Mouse (Mus musculus): Measurements from ENCODE around the gene Ifit1bl1.
A peak's percentile ranks its signal among the peaks of the same experiment; 100 is the strongest.
"Not testable (repeated sequence)": the region's sequence is repeated elsewhere in the genome, so short reads cannot be mapped to it uniquely, and the experiment has no call there.

Gene Ifit1bl1

GRCm38 (mm10) chr19:34587898-34588692 lies 13.7 kb downstream of the Ifit1bl1 start:
- not testable (repeated sequence) for DNase-seq (ENCODE audit: low spot score)

- DNase-seq (ENCODE audit: low spot score), result not testable (repeated sequence)
These were observed 15.9 kb downstream of the Ifit1bl1 start for GRCm38 (mm10) chr19:34585740-34586458.

GRCm38 (mm10) chr19:34583126-34583766 lies 18.5 kb downstream of the Ifit1bl1 start, which contains the start of gene Ifit3:
Gene Ifit3 (plus strand): TSS chr19:34583531.
- DNase-seq (ENCODE audit: low spot score), result not testable (repeated sequence)

GRCm38 (mm10) chr19:34582696-34583095 lies 19.1 kb downstream of the Ifit1bl1 start:
- DNase-seq (ENCODE audit: low spot score), result not testable (repeated sequence)

GRCm38 (mm10) chr19:34577121-34577520 lies 24.6 kb downstream of the Ifit1bl1 start:
- no peak for DNase-seq (ENCODE audit: low spot score)

GRCm38 (mm10) chr19:34573650-34574049 lies 28.1 kb downstream of the Ifit1bl1 start:
- no peak for DNase-seq (ENCODE audit: low spot score)

- no peak for DNase-seq (ENCODE audit: low spot score)
These were observed 30.7 kb downstream of the Ifit1bl1 start for GRCm38 (mm10) chr19:34571080-34571479.

- no peak for DNase-seq (ENCODE audit: low spot score)
These were observed 31.8 kb downstream of the Ifit1bl1 start for GRCm38 (mm10) chr19:34569896-34570476.

GRCm38 (mm10) chr19:34568988-34569895 lies 32.5 kb downstream of the Ifit1bl1 start:
- no peak for DNase-seq (ENCODE audit: low spot score)

- no peak for DNase-seq (ENCODE audit: low spot score)
These were observed 35.5 kb downstream of the Ifit1bl1 start for GRCm38 (mm10) chr19:34566178-34566784.

GRCm38 (mm10) chr19:34562556-34562955 lies 39.2 kb downstream of the Ifit1bl1 start:
- DNase-seq (ENCODE audit: low spot score), result no peak

- no peak for DNase-seq (ENCODE audit: low spot score)
These were observed 45.1 kb downstream of the Ifit1bl1 start for GRCm38 (mm10) chr19:34556621-34557020.

GRCm38 (mm10) chr19:34554061-34554460 lies 47.7 kb downstream of the Ifit1bl1 start:
- no peak for DNase-seq (ENCODE audit: low spot score)

- DNase-seq (ENCODE audit: low spot score), result no peak
These were observed 48.2 kb downstream of the Ifit1bl1 start for GRCm38 (mm10) chr19:34553522-34553921.

GRCm38 (mm10) chr19:34553021-34553420 lies 48.7 kb downstream of the Ifit1bl1 start:
- DNase-seq (ENCODE audit: low spot score), result no peak

GRCm38 (mm10) chr19:34551981-34552380 lies 49.8 kb downstream of the Ifit1bl1 start:
- no peak for DNase-seq (ENCODE audit: low spot score)

GRCm38 (mm10) chr19:34550534-34551223 lies 51.1 kb downstream of the Ifit1bl1 start, which contains the start of gene Ifit2:
Gene Ifit2 (plus strand): TSS chr19:34550694.
- no peak for DNase-seq (ENCODE audit: low spot score)

- DNase-seq (ENCODE audit: low spot score), result no peak
These were observed 51.6 kb downstream of the Ifit1bl1 start for GRCm38 (mm10) chr19:34550205-34550533.

- DNase-seq (ENCODE audit: low spot score), result peak; percentile 36
These were observed 53.8 kb downstream of the Ifit1bl1 start for GRCm38 (mm10) chr19:34547976-34548375.

GRCm38 (mm10) chr19:34546211-34546610 lies 55.5 kb downstream of the Ifit1bl1 start:
- no peak for DNase-seq (ENCODE audit: low spot score)

Data from urinary bladder, postnatal 10 days (tissue).